Mouse (Mus musculus) limb, embryonic 10.5 days (tissue): ENCODE measurements around the gene Gpr35. TPM values are rescaled to one million over a fixed set of nuclear protein-coding genes. Genes with fewer than 3 reads are reported as not detected.

Experiments used
- DNase-seq: peaks from one replicate; pipeline ENCODE4 v3.0.0-alpha.2; 2017; ENCODE audit warnings: low spot score
- H3K27ac ChIP-seq: fragments of 300-500 bp; sonication (generic); 2 replicates; pipeline ENCODE4 v1.5.1; 2016; ENCODE audit warnings: mild to moderate bottlenecking
- H3K27me3 ChIP-seq: fragments of 300-500 bp; sonication (generic); 2 replicates; pipeline ENCODE4 v1.6.1; 2016; ENCODE audit warnings: low read depth, mild to moderate bottlenecking; ENCODE audit not compliant: poor library complexity, severe bottlenecking
- H3K36me3 ChIP-seq: fragments of 300-500 bp; sonication (generic); 2 replicates; pipeline ENCODE4 v1.6.1; 2016; ENCODE audit warnings: mild to moderate bottlenecking, moderate library complexity
- H3K4me1 ChIP-seq: fragments of 300-500 bp; sonication (generic); 2 replicates; pipeline ENCODE4 v1.6.1; 2016
- H3K4me3 ChIP-seq: fragments of 300-500 bp; sonication (generic); 2 replicates; pipeline ENCODE4 v1.5.1; 2016; ENCODE audit warnings: mild to moderate bottlenecking, moderate library complexity
- H3K9me3 ChIP-seq: fragments of 300-500 bp; sonication (generic); replicated peaks from 2 replicates; pipeline ENCODE4 v1.6.1; 2016; ENCODE audit warnings: mild to moderate bottlenecking
- WGBS: fragments of 180-500 bp; shearing (Covaris S2); methylation state at CpG from one replicate; pipeline ENCODE4 v1.1.7; 2016; 5-methylcytosine and 5-hydroxymethylcytosine counted together
- polyA plus RNA-seq: library from polyadenylated mRNA; unstranded; fragments of >200 nt; fragmentation: Nextera tagmentation; extraction: Ambion mirVana; gene quantifications from 2 replicates; pipeline ENCODE4 v1.2.1, GENCODE M21; 2016

Gene Gpr35
- polyA plus RNA-seq, 1 experiment from 2014 or later, result 0.35 TPM

DNA sequence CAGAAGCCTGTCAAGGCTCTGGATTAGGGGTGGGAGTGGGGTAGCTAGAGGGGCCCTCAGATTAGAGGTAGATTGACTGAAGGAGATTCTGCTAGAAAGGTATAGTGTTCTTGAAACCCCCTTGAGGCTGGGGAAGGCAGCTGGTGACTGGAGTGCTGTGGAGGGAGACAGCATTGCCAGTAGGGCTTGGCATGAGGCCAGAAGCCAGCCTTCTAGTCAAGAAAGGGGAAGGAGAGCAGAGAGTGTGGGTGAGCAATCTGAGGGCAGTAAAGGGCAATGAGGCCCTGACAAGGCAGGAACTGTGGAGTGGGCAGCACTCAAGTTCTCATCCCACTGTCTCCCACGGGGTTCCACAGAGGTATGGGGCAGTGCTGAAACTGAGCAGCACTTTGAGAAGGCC is 22.2 kb downstream of the Gpr35 start:
- 60% methylated on average over 1 of the region's 1 CpGs for WGBS
- no peak for DNase-seq
- Histone ChIP-seq H3K27ac (no peak overlapping the region), H3K9me3 (no peaks in the 10 kb centered on the region), H3K27me3 (peaks cover 12% of the 10 kb centered on the region), H3K4me1 (peaks cover 13% of the 10 kb centered on the region), H3K36me3 (no peaks in the 10 kb centered on the region), H3K4me3 (no peak overlapping the region)

DNA sequence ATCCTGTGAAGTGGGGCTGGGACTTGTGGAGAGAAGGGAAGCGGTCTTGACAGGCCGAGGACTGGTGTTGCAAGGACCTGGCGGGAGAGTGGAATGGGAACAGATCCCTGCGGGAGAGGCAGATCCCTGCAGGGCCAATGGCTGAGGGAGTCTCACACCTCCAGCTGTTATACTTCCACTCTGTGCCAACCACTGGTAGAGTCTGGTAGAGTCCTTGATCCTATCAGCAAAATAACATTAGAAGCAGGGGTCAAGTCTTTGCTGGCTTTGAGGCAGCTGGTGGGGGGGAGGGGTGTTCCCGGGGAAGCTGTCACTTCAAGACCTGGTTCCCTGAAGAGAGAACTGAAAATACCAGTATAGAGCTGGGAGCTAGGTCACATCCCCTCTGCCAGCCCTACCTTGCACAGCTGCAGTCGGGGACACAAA is 25.5 kb downstream of the Gpr35 start:
- no peak overlapping the region for H3K4me3 ChIP-seq
- H3K9me3 ChIP-seq, result no peaks in the 10 kb centered on the region
- WGBS, result 27% methylated on average over 6 of the region's 6 CpGs
- H3K27ac ChIP-seq, result no peak overlapping the region
- H3K4me1 ChIP-seq, result peaks cover 29% of the 10 kb centered on the region
- H3K36me3 ChIP-seq, result no peaks in the 10 kb centered on the region
- no peak for DNase-seq
- H3K27me3 ChIP-seq, result peaks cover 25% of the 10 kb centered on the region

DNA sequence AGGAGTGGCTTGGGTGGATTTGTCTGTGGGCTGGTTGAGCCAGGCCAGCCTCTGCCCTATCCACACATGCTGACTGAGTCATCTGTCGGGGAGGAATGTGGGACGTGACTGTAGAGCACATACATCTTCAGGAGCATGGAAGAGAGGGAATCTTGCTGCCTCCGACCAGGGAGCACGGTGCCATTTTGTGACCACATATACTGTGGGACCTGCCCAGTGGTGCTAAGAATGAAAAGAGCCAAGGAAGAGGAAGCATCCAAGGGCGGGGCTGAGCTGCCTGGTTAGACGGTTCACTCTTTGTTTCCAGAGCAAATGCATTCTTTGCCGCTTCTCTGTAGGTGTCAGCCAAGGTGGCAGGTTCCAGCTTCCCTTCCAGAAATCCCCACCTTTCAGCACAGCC is 28.0 kb downstream of the Gpr35 start:
- Histone ChIP-seq H3K9me3 (no peaks in the 10 kb centered on the region), H3K4me1 (peaks cover 31% of the 10 kb centered on the region), H3K27me3 (peaks cover 25% of the 10 kb centered on the region), H3K36me3 (no peaks in the 10 kb centered on the region), H3K27ac (no peak overlapping the region), H3K4me3 (no peak overlapping the region)
- no peak for DNase-seq
- WGBS, result 47% methylated on average over 7 of the region's 7 CpGs

DNA sequence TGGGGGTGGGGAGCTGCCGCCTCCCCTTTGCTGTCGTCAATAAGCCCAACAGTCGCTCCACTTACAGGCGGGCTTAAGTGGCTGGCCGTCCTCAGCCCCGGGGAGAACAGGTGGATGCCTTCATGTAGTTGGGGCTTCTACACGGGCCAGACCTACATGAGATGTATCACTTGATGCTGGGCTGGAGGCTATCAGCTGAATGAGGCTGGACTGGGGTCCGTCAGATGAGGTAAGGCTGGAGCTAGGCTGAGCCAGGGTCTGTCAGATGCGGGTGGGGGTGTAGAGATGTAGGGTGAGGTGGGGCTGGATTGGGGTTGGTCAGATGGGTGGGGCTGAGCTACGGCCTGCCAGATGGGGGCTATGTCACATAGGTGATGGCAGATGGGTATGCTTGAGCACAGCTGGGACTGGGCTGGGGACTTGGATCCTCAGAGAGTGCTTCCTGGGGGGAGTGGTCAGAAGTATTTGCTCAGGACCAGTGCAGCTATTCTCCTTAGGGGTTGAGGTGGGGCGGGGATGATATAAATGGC is 28.5 kb downstream of the Gpr35 start:
- DNase-seq, result peak; percentile 34
- no peaks in the 10 kb centered on the region for H3K9me3 ChIP-seq
- H3K27me3 ChIP-seq, result peaks cover 25% of the 10 kb centered on the region
- WGBS, result 21% methylated on average over 11 of the region's 11 CpGs
- H3K27ac ChIP-seq, result no peak overlapping the region
- peaks cover 31% of the 10 kb centered on the region for H3K4me1 ChIP-seq
- H3K36me3 ChIP-seq, result no peaks in the 10 kb centered on the region
- no peak overlapping the region for H3K4me3 ChIP-seq

DNA sequence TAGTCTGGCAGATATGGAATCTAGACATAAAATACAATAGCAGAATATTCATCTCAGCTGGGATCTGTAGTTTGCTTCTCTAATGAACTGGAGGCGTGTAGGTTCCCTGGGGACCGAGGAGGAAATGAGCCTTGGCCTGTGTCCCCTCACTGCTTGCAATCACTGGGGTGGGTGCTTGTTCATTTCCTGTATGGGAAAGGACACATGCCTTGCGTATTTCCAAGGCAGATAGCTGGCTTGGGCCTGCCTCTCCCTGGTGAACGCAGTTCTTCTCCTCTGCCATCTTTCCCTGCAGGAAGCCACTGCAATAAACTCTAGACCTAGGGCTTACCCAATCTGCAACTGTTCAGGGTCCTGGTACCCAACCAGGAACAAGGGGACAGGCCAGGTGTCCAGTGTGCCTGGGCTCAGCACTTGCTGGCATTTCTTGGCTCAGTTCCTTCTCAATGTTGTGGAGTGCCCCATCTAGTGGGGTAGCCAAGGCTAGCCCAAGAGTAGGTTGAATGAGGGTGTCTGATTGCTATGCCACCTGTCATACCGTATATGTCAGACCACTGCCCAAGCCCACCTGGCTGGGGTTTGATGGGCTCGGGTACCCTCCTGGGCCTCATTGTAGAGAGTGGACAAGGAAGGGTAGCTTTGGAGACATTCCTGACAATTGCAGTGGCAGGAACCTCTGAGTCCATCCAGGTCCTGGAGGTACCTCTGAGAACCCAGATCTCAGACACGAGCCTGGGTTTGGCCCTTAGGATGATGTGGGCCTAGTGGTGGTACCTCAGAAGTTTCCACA is 30.6 kb downstream of the Gpr35 start:
- Histone ChIP-seq H3K4me1 (peaks cover 26% of the 10 kb centered on the region), H3K27ac (no peak overlapping the region), H3K4me3 (no peak overlapping the region), H3K9me3 (no peaks in the 10 kb centered on the region), H3K36me3 (no peaks in the 10 kb centered on the region), H3K27me3 (peaks cover 25% of the 10 kb centered on the region)
- WGBS, result 82% methylated on average over 7 of the region's 7 CpGs
- no peak for DNase-seq

DNA sequence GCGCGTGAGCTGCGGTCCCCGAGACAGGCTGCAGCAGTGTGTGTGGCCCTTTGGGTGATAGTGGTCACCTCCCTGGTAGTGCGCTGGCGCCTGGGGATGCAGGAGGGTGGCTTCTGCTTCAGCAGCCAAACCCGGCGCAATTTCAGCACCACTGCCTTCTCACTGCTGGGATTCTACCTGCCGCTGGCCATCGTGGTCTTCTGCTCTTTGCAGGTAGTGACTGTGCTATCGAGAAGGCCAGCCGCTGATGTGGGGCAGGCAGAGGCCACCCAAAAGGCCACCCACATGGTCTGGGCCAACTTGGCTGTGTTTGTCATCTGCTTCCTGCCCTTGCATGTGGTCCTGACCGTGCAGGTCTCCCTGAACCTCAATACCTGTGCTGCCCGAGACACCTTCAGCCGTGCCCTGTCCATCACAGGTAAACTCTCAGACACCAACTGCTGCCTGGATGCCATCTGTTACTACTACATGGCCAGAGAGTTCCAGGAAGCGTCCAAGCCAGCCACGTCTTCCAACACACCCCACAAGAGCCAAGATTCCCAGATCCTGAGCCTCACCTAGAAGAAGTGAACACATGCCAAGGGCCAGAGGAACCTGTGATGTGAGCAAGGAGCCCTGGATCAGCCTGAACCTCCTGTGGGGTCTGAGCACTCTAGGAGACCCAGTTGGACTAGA is 32.4 kb downstream of the Gpr35 start:
- no peak overlapping the region for H3K4me3 ChIP-seq
- H3K27me3 ChIP-seq, result peaks cover 11% of the 10 kb centered on the region
- peaks cover 18% of the 10 kb centered on the region for H3K4me1 ChIP-seq
- H3K9me3 ChIP-seq, result no peaks in the 10 kb centered on the region
- H3K27ac ChIP-seq, result no peak overlapping the region
- no peaks in the 10 kb centered on the region for H3K36me3 ChIP-seq
- DNase-seq, result no peak
- WGBS, result 93% methylated on average over 17 of the region's 17 CpGs

DNA sequence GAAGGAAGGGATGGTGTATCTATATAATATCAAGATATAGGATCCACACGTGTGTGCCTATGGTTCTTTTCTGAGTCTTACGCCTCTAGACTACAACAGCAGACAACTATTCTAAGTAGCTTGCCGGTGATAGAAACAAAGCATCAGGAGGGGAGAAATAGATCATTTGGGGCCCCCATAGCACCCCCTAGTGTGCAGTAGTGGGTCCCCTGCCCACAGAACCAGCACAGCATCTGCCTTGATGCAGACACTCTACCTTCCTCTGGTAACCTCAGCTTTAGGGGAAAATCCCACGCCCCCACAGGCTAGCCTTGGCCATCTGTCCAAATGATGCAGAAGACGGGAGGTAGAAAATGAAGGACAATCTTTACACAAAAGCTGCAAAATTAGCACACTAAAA is 34.3 kb downstream of the Gpr35 start:
- DNase-seq, result no peak
- Histone ChIP-seq H3K4me3 (no peak overlapping the region), H3K27ac (no peak overlapping the region), H3K36me3 (no peaks in the 10 kb centered on the region), H3K9me3 (no peaks in the 10 kb centered on the region), H3K4me1 (peaks cover 4% of the 10 kb centered on the region), H3K27me3 (no peaks in the 10 kb centered on the region)
- WGBS, result 85% methylated on average over 5 of the region's 5 CpGs

DNA sequence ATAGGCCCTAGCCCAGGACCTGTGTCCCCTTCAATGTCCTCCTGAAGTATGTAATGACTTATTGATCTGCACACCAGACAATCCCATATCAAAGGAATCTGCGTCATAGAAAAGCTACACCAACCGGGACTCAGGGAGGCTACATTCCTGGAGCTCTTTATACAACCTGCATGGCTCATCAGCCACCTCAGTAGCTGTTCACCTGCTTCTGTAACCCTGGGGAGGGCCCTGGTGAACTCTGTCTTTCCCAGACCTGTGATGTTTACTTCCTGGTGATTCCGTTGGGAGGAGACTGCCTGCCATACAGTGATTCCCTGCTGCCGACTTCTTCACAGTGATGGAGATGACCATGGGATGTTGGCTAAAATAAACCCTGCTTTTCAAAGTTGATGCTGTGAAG is 38.2 kb downstream of the Gpr35 start:
- Histone ChIP-seq H3K4me1 (no peaks in the 10 kb centered on the region), H3K36me3 (no peaks in the 10 kb centered on the region), H3K9me3 (no peaks in the 10 kb centered on the region), H3K27ac (no peak overlapping the region), H3K4me3 (no peak overlapping the region), H3K27me3 (no peaks in the 10 kb centered on the region)
- no peak for DNase-seq
- 79% methylated on average over 4 of the region's 4 CpGs for WGBS

DNA sequence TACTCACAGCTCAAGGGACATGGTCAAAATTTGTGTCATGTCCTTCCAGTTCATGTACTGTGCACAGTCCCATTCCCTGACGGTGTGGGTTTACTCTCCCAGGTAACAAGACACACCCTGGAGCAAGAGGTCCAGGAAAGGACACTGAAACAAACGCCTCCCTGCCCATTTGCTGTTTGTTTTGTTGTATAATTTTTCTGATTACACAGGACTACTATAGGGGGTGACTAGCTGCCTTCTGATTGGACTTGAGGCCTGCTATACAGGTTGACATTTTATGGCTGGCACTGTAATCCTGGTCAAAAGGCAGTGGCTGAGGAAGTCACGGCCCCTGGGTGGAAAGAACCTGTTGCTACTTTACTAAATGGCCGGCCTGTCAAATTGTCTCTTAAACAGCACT is 39.2 kb downstream of the Gpr35 start:
- Histone ChIP-seq H3K27ac (no peak overlapping the region), H3K36me3 (no peaks in the 10 kb centered on the region), H3K4me3 (no peak overlapping the region), H3K27me3 (no peaks in the 10 kb centered on the region), H3K9me3 (no peaks in the 10 kb centered on the region), H3K4me1 (no peaks in the 10 kb centered on the region)
- 60% methylated on average over 4 of the region's 4 CpGs for WGBS
- no peak for DNase-seq

DNA sequence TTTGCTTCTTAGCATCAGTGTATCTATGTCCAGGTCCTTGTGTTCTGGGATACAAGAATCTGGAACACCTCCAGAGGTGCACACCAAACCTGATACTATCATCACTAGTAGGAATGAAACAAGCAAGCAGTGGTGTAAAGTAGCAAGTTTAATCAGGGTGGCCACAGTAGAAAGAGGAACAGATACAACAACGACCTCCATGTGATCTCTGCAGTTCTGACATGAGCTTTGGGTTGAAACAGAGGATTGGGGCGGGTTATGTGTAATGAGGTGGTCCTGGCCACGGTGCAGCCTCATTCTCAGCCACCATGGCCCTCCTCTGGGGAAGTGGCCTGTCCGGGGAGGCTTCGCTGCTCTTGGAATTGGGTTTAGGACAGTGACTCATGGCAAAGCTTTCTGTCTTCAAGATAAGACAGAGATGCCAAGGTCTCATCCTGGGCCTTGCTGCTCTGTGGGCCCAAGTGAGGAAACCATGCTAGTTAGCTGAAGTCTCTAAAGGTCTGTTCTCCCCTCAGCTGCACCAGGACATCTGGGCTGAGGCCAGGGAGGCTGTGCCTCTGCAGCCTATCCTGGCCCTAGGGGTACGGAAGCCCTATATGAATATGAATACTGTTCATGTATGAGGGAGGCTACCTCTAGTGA is 41.7 kb downstream of the Gpr35 start:
- Histone ChIP-seq H3K4me3 (no peak overlapping the region), H3K36me3 (no peaks in the 10 kb centered on the region), H3K27ac (no peak overlapping the region), H3K27me3 (no peaks in the 10 kb centered on the region), H3K9me3 (no peaks in the 10 kb centered on the region), H3K4me1 (no peaks in the 10 kb centered on the region)
- no peak for DNase-seq
- WGBS, result 89% methylated on average over 6 of the region's 6 CpGs

DNA sequence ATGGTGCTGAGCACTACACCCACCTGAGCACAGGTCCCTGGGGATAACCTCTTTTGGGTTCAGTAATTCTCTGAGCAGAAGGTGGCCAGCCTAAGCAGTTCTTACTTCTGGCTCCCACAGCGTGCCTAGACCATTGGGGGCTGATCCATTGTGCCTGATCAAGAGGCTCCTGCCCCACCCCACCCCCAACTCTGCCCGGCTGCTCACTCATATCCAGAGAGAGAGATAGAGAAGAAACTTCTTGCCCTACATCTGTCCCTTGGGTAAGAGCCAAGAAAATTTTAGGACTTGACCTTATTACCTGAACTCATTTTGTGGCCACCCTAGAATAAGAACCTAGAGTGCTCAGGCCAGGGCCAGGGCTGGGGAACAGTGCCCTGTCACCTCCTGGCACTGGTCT is 42.2 kb downstream of the Gpr35 start:
- 83% methylated on average over 2 of the region's 2 CpGs for WGBS
- H3K27ac ChIP-seq, result no peak overlapping the region
- DNase-seq, result no peak
- no peak overlapping the region for H3K4me3 ChIP-seq
- H3K9me3 ChIP-seq, result no peaks in the 10 kb centered on the region
- H3K4me1 ChIP-seq, result no peaks in the 10 kb centered on the region
- no peaks in the 10 kb centered on the region for H3K27me3 ChIP-seq
- no peaks in the 10 kb centered on the region for H3K36me3 ChIP-seq

DNA sequence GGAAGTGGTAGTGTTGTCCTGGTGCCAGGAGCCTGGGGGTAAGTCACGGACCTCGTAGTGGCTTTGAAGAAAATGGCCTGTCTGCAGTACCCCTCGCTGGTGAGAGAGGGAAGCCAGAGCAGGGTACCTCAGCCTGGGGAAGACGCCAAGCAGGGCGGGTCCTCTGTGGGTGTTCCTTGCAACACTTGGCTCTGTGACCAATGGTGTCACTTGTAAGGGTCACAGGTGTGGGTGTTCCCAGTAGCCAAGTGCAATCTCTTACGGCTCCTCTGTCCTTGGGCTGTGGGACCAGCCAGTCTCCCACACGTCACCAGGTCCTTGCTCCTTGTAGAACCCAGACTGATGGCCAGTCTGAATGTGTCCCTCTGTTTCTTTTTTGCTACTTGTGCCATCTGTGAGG is 55.4 kb downstream of the Gpr35 start, which contains the start of gene Aqp12:
Gene Aqp12, plus strand, starts transcription at position 274 of the 400 bp plus-strand sequence.
- Histone ChIP-seq H3K27me3 (no peaks in the 10 kb centered on the region), H3K9me3 (no peaks in the 10 kb centered on the region), H3K4me3 (no peak within 1 kb of the TSS), H3K36me3 (no peaks in the 10 kb centered on the region), H3K27ac (no peak within 1 kb of the TSS), H3K4me1 (no peaks in the 10 kb centered on the region)
- DNase-seq, result no peak
- WGBS, result 76% methylated on average over 7 of the region's 7 CpGs

DNA sequence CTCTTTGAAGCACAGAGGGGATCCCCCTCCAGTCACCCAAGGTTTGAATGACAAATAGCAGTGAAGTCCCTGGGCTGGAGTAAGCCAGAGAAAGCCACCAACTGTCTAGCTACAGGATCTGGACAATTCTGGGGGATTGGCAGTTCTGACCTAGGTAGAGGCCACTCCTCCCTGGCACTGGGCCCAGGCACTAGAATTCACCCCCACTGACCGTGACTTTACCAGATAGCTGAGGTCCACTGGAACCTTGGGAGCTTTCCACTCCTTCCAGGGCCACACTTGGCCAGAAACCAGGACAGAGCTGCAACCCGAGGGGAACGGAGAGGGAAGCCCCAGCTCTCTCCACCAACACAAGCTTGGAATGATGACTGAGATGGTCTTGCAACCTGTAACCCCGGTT is 58.5 kb downstream of the Gpr35 start:
- no peaks in the 10 kb centered on the region for H3K9me3 ChIP-seq
- WGBS, result 85% methylated on average over 4 of the region's 4 CpGs
- H3K27ac ChIP-seq, result no peak overlapping the region
- H3K4me1 ChIP-seq, result no peaks in the 10 kb centered on the region
- no peaks in the 10 kb centered on the region for H3K36me3 ChIP-seq
- no peak for DNase-seq
- H3K4me3 ChIP-seq, result no peak overlapping the region
- no peaks in the 10 kb centered on the region for H3K27me3 ChIP-seq
